25 mouse cellular contexts compared by ENCODE assay signal in genomic region chr11:70472716-70473115, GRCm38 (mm10). TPM values are rescaled to one million over a fixed set of nuclear protein-coding genes. Genes with fewer than 3 reads are reported as not detected.
DNase-seq lines count a peak whose midpoint lies in the region; ATAC-seq and TF ChIP-seq lines count a peak whose summit lies in the region.
"Had no signal": no experiment of that assay in that cellular context is flagged by ENCODE, and none has a peak within 500 bp of the region (broad histone marks: within the 10 kb centered on the region; RNA-seq: fewer than 3 reads in every experiment).

No protein-coding gene starts in this region.

- no peak overlapping the region for H3K4me3 ChIP-seq in heart, embryonic 10.5 days
- H3K4me3 ChIP-seq in kidney, adult 2 months (ENCODE audit: insufficient read depth, low read depth, low read length): no peak overlapping the region
- H3K4me3 ChIP-seq in kidney, postnatal 0 days (replicated peaks; ENCODE audit: low read depth, low read length): no peak overlapping the region
- H3K4me3 ChIP-seq in small intestine, adult 2 months (ENCODE audit: low read depth, low read length): no peak overlapping the region
- H3K4me3 ChIP-seq: embryonic facial prominence, embryonic 10.5 days; midbrain, embryonic 12.5 days; neural tube, embryonic 15.5 days; stomach, embryonic 15.5 days had no signal

- H3K36me3 ChIP-seq in heart, embryonic 10.5 days: no peaks in the 10 kb centered on the region
- H3K36me3 ChIP-seq in kidney, adult 2 months (ENCODE audit: control insufficient read depth, insufficient read depth, low read length): no peaks in the 10 kb centered on the region
- H3K36me3 ChIP-seq in kidney, postnatal 0 days (ENCODE audit: insufficient read depth, low read length): no peaks in the 10 kb centered on the region
- H3K36me3 ChIP-seq in small intestine, adult 2 months (ENCODE audit: control insufficient read depth, insufficient read depth, low read length): no peaks in the 10 kb centered on the region
- H3K36me3 ChIP-seq: embryonic facial prominence, embryonic 10.5 days; midbrain, embryonic 12.5 days; neural tube, embryonic 15.5 days; stomach, embryonic 15.5 days had no signal

- H3K9ac ChIP-seq in kidney, postnatal 0 days (ENCODE audit: low read depth, low read length): no peak overlapping the region
- H3K9ac ChIP-seq: forebrain, postnatal 0 days; hindbrain, embryonic 14.5 days; midbrain, embryonic 12.5 days; neural tube, embryonic 15.5 days; stomach, embryonic 15.5 days had no signal

- peak; percentile 91 for DNase-seq in heart, adult 11 months
- DNase-seq in heart, embryonic 10.5 days (ENCODE audit: low spot score): no peak
- peak; percentile 83 for DNase-seq in kidney, adult 2 months
- no peak for DNase-seq in kidney, postnatal 0 days (ENCODE audit: low spot score)
- DNase-seq in adipocyte (ENCODE audit: low spot score): no peak
- no peak for DNase-seq in frontal cortex, postnatal 10 days (ENCODE audit: low spot score in 2 of 2)
- DNase-seq: cerebellum, adult 11-12 months; cerebellum, postnatal 10 days; forebrain, postnatal 0 days; heart, postnatal 4 days; right cerebral cortex, adult 18-20 months; right cerebral cortex, postnatal 4 days; thymus, adult 18-20 months; thymus, postnatal 36 days had no signal

- no peak for ATAC-seq in kidney, postnatal 0 days (replicated peaks; ENCODE audit: low FRiP score, low read depth)
- ATAC-seq: activated CD4-positive, CD25-positive, alpha-beta regulatory T cell, adult 4 months; forebrain, postnatal 0 days; inflammation-experienced regulatory T-cells, adult 6 months; lung, postnatal 0 days had no signal

- H3K27me3 ChIP-seq in heart, embryonic 10.5 days (ENCODE audit: insufficient read depth, poor library complexity, severe bottlenecking): no peaks in the 10 kb centered on the region
- no peaks in the 10 kb centered on the region for H3K27me3 ChIP-seq in kidney, adult 2 months (replicated peaks; ENCODE audit: control insufficient read depth, insufficient read depth, low read length)
- H3K27me3 ChIP-seq in kidney, postnatal 0 days (ENCODE audit: insufficient read depth, low read length): no peaks in the 10 kb centered on the region
- H3K27me3 ChIP-seq in small intestine, adult 2 months (ENCODE audit: control insufficient read depth, insufficient read depth, low read length): no peaks in the 10 kb centered on the region
- H3K27me3 ChIP-seq: midbrain, embryonic 12.5 days; neural tube, embryonic 15.5 days; stomach, embryonic 15.5 days had no signal

- H3K4me2 ChIP-seq in kidney, postnatal 0 days (ENCODE audit: low read length): no peak overlapping the region
- H3K4me2 ChIP-seq: hindbrain, embryonic 14.5 days; midbrain, embryonic 12.5 days; neural tube, embryonic 15.5 days; stomach, embryonic 15.5 days had no signal

- TF ChIP-seq CTCF in kidney, adult 2 months (conservative IDR thresholded peaks at IDR 0.05; ENCODE audit: insufficient read depth, insufficient read length, low read depth, low read length): no peak
- no peak for TF ChIP-seq CTCF in kidney, postnatal 0 days (IDR thresholded peaks at IDR 0.05; ENCODE audit: low read depth)
- no peak for TF ChIP-seq CTCF in small intestine, adult 2 months (IDR thresholded peaks at IDR 0.05; ENCODE audit: extremely low read depth, insufficient read length, insufficient replicate concordance, low read depth, low read length)

- no peak overlapping the region for H3K27ac ChIP-seq in heart, embryonic 10.5 days
- H3K27ac ChIP-seq in kidney, adult 2 months (ENCODE audit: insufficient read depth, low read depth, low read length): peak overlapping the region; percentile 85
- H3K27ac ChIP-seq in kidney, postnatal 0 days: 0 out of 2 replicates have a peak overlapping the region, but pooled peaks have one; percentile 13
- H3K27ac ChIP-seq in small intestine, adult 2 months (ENCODE audit: insufficient read depth, low read depth, low read length): peak overlapping the region; percentile 73
- H3K27ac ChIP-seq: embryonic facial prominence, embryonic 10.5 days; hindbrain, embryonic 14.5 days; midbrain, embryonic 12.5 days; neural tube, embryonic 15.5 days; stomach, embryonic 15.5 days had no signal

- no peak for TF ChIP-seq POLR2A in kidney, adult 2 months (IDR thresholded peaks at IDR 0.05; ENCODE audit: low read depth, low read length)
- no peak for TF ChIP-seq POLR2A in small intestine, adult 2 months (IDR thresholded peaks at IDR 0.05; ENCODE audit: low read depth, low read length)

- H3K9me3 ChIP-seq in heart, embryonic 10.5 days: no peaks in the 10 kb centered on the region
- H3K9me3 ChIP-seq in kidney, postnatal 0 days (replicated peaks; ENCODE audit: low read length): no peaks in the 10 kb centered on the region
- H3K9me3 ChIP-seq: embryonic facial prominence, embryonic 10.5 days; midbrain, embryonic 12.5 days; neural tube, embryonic 15.5 days; stomach, embryonic 15.5 days had no signal

- 0 out of 2 replicates have a peak, but pooled peaks cover 3% of the 10 kb centered on the region for H3K4me1 ChIP-seq in heart, embryonic 10.5 days
- H3K4me1 ChIP-seq in kidney, adult 2 months (ENCODE audit: control insufficient read depth, insufficient read depth, low read length): peaks cover 18% of the 10 kb centered on the region
- no peaks in the 10 kb centered on the region for H3K4me1 ChIP-seq in kidney, postnatal 0 days (replicated peaks; ENCODE audit: insufficient read depth, low read length)
- H3K4me1 ChIP-seq in small intestine, adult 2 months (ENCODE audit: control insufficient read depth, insufficient read depth, insufficient read length, low read length): peaks cover 11% of the 10 kb centered on the region
- H3K4me1 ChIP-seq: embryonic facial prominence, embryonic 10.5 days; midbrain, embryonic 12.5 days; neural tube, embryonic 15.5 days; stomach, embryonic 15.5 days had no signal

RNA-seq across cellular contexts. Expression of gene Cxcl16, which starts 12.9 kb away (rescaled TPM):
- polyA plus RNA-seq in heart, embryonic 10.5 days (2016; fragmentation: Nextera tagmentation; extraction: Ambion mirVana): 3.7 and 6.0 TPM in 2 replicates
- polyA plus RNA-seq in kidney, adult 2 months (2012; rRNA removed): 99.3 and 103 TPM in 2 replicates
- polyA plus RNA-seq in kidney, postnatal 0 days (2015; fragmentation: Nextera tagmentation; extraction: Ambion mirVana): 16.7 and 17.6 TPM in 2 replicates
- 28.1 and 48.0 TPM in 2 replicates for polyA plus RNA-seq in small intestine, adult 2 months (2012; rRNA removed)

RNA-seq across cellular contexts. Expression of gene Zmynd15, which starts 13.5 kb away (rescaled TPM):
- polyA plus RNA-seq in heart, embryonic 10.5 days (2016; fragmentation: Nextera tagmentation; extraction: Ambion mirVana): 0.73 and 1.2 TPM in 2 replicates
- polyA plus RNA-seq in kidney, adult 2 months (2012; rRNA removed): 11.6 and 12.4 TPM in 2 replicates
- 0.82 and 1.5 TPM in 2 replicates for polyA plus RNA-seq in kidney, postnatal 0 days (2015; fragmentation: Nextera tagmentation; extraction: Ambion mirVana)
- polyA plus RNA-seq in small intestine, adult 2 months (2012; rRNA removed): 2.5 and 7.1 TPM in 2 replicates
- polyA plus RNA-seq: activated CD4-positive, CD25-positive, alpha-beta regulatory T cell, adult 4 months; inflammation-experienced regulatory T-cells, adult 6 months had no signal

RNA-seq across cellular contexts. Expression of gene Med11, which starts 21.0 kb away (rescaled TPM):
- 31.0 and 37.5 TPM in 2 replicates for polyA plus RNA-seq in heart, embryonic 10.5 days (2016; fragmentation: Nextera tagmentation; extraction: Ambion mirVana)
- 27.0 and 27.9 TPM in 2 replicates for polyA plus RNA-seq in kidney, adult 2 months (2012; rRNA removed)
- 33.5 and 38.3 TPM in 2 replicates for polyA plus RNA-seq in kidney, postnatal 0 days (2015; fragmentation: Nextera tagmentation; extraction: Ambion mirVana)
- polyA plus RNA-seq in small intestine, adult 2 months (2012; rRNA removed): 16.4 and 24.1 TPM in 2 replicates

RNA-seq across cellular contexts. Expression of gene Tm4sf5, which starts 32.3 kb away (rescaled TPM):
- 6.2 and 7.4 TPM in 2 replicates for polyA plus RNA-seq in heart, embryonic 10.5 days (2016; fragmentation: Nextera tagmentation; extraction: Ambion mirVana)
- polyA plus RNA-seq in kidney, adult 2 months (2012; rRNA removed): 0.31 TPM in 1 of 2 replicates, not detected in the other
- 0.84 and 1.5 TPM in 2 replicates for polyA plus RNA-seq in kidney, postnatal 0 days (2015; fragmentation: Nextera tagmentation; extraction: Ambion mirVana)
- 331 and 587 TPM in 2 replicates for polyA plus RNA-seq in small intestine, adult 2 months (2012; rRNA removed)
- polyA plus RNA-seq: C2C12; liver, adult 2 months had no signal

RNA-seq across cellular contexts. Expression of gene Arrb2, which starts 40.3 kb away (rescaled TPM):
- polyA plus RNA-seq in heart, embryonic 10.5 days (2016; fragmentation: Nextera tagmentation; extraction: Ambion mirVana): 11.5 and 19.3 TPM in 2 replicates
- polyA plus RNA-seq in kidney, adult 2 months (2012; rRNA removed): 30.2 and 33.7 TPM in 2 replicates
- 12.0 and 13.5 TPM in 2 replicates for polyA plus RNA-seq in kidney, postnatal 0 days (2015; fragmentation: Nextera tagmentation; extraction: Ambion mirVana)
- polyA plus RNA-seq in small intestine, adult 2 months (2012; rRNA removed): 15.3 and 23.2 TPM in 2 replicates

Comparison
In these comparisons a context has a peak if more than half of its experiments do, and no peak if none do; other contexts are left out.
1. DNase-seq: peak in heart, adult 11 months (single experiment) and kidney, adult 2 months (single experiment); none in heart, embryonic 10.5 days (single experiment), kidney, postnatal 0 days (single experiment), adipocyte (single experiment) and frontal cortex, postnatal 10 days (0 of 2).